Mouse (Mus musculus): Measurements from ENCODE around the gene Ppp1r32. TPM values are rescaled to one million over a fixed set of nuclear protein-coding genes. Genes with fewer than 3 reads are reported as not detected.
A peak's percentile ranks its signal among the peaks of the same experiment; 100 is the strongest.

Gene Ppp1r32
- polyA plus RNA-seq, 1 experiment from 2014 or later, result 0.14 TPM

- DNase-seq (ENCODE audit: low spot score) (no peak), ATAC-seq (replicated peaks; ENCODE audit: low FRiP score, low TSS enrichment, low read depth) (no peak)
- H3K4me2 ChIP-seq (ENCODE audit: low read length), result no peak overlapping the region
- 0 out of 2 replicates have a peak, but pooled peaks cover 3% of the 10 kb centered on the region for H3K4me1 ChIP-seq (replicated peaks; ENCODE audit: control insufficient read depth, insufficient read depth, low read length)
- no peak overlapping the region for H3K9ac ChIP-seq (ENCODE audit: low read length)
- no peaks in the 10 kb centered on the region for H3K27me3 ChIP-seq (replicated peaks; ENCODE audit: control insufficient read depth, insufficient read depth, low read length)
- 18% methylated on average over 6 of the region's 6 CpGs for WGBS
- H3K27ac ChIP-seq (ENCODE audit: low read depth), result no peak overlapping the region
- H3K36me3 ChIP-seq (ENCODE audit: control insufficient read depth, insufficient read depth, low read length), result no peaks in the 10 kb centered on the region
- H3K4me3 ChIP-seq (ENCODE audit: low read depth, low read length), result no peak overlapping the region
- H3K9me3 ChIP-seq (ENCODE audit: control insufficient read depth, low read length), result no peaks in the 10 kb centered on the region
These were observed 8.9 kb downstream of the Ppp1r32 start for GRCm38 (mm10) chr19:10473779-10474178.

GRCm38 (mm10) chr19:10472958-10473357, 9.8 kb downstream of the Ppp1r32 start:
- ATAC-seq (replicated peaks; ENCODE audit: low FRiP score, low TSS enrichment, low read depth) (no peak), DNase-seq (ENCODE audit: low spot score) (no peak)
- Histone ChIP-seq H3K4me2 (ENCODE audit: low read length) (no peak overlapping the region), H3K4me3 (ENCODE audit: low read depth, low read length) (no peak overlapping the region), H3K27ac (ENCODE audit: low read depth) (no peak overlapping the region), H3K36me3 (ENCODE audit: control insufficient read depth, insufficient read depth, low read length) (no peaks in the 10 kb centered on the region), H3K9ac (ENCODE audit: low read length) (no peak overlapping the region), H3K4me1 (replicated peaks; ENCODE audit: control insufficient read depth, insufficient read depth, low read length) (0 out of 2 replicates have a peak, but pooled peaks cover 3% of the 10 kb centered on the region), H3K27me3 (replicated peaks; ENCODE audit: control insufficient read depth, insufficient read depth, low read length) (no peaks in the 10 kb centered on the region), H3K9me3 (ENCODE audit: control insufficient read depth, low read length) (no peaks in the 10 kb centered on the region)
- WGBS, result 72% methylated on average over 3 of the region's 3 CpGs

- H3K27ac ChIP-seq (ENCODE audit: low read depth), result no peak overlapping the region
- WGBS, result 41% methylated on average over 8 of the region's 8 CpGs
- H3K9me3 ChIP-seq (ENCODE audit: control insufficient read depth, low read length), result no peaks in the 10 kb centered on the region
- H3K4me1 ChIP-seq (replicated peaks; ENCODE audit: control insufficient read depth, insufficient read depth, low read length), result 0 out of 2 replicates have a peak, but pooled peaks cover 3% of the 10 kb centered on the region
- ATAC-seq (replicated peaks; ENCODE audit: low FRiP score, low TSS enrichment, low read depth) (no peak), DNase-seq (ENCODE audit: low spot score) (no peak)
- no peaks in the 10 kb centered on the region for H3K36me3 ChIP-seq (ENCODE audit: control insufficient read depth, insufficient read depth, low read length)
- H3K4me2 ChIP-seq (ENCODE audit: low read length), result no peak overlapping the region
- no peaks in the 10 kb centered on the region for H3K27me3 ChIP-seq (replicated peaks; ENCODE audit: control insufficient read depth, insufficient read depth, low read length)
- no peak overlapping the region for H3K4me3 ChIP-seq (ENCODE audit: low read depth, low read length)
- no peak overlapping the region for H3K9ac ChIP-seq (ENCODE audit: low read length)
These were observed 13.5 kb downstream of the Ppp1r32 start for GRCm38 (mm10) chr19:10469171-10469658.

GRCm38 (mm10) chr19:10464427-10464826, 18.3 kb downstream of the Ppp1r32 start:
- H3K4me1 ChIP-seq (replicated peaks; ENCODE audit: control insufficient read depth, insufficient read depth, low read length), result 0 out of 2 replicates have a peak, but pooled peaks cover 3% of the 10 kb centered on the region
- H3K36me3 ChIP-seq (ENCODE audit: control insufficient read depth, insufficient read depth, low read length), result no peaks in the 10 kb centered on the region
- H3K27me3 ChIP-seq (replicated peaks; ENCODE audit: control insufficient read depth, insufficient read depth, low read length), result peaks cover 31% of the 10 kb centered on the region
- DNase-seq (ENCODE audit: low spot score) (no peak), ATAC-seq (replicated peaks; ENCODE audit: low FRiP score, low TSS enrichment, low read depth) (no peak)
- no peak overlapping the region for H3K9ac ChIP-seq (ENCODE audit: low read length)
- WGBS, result 37% methylated on average over 4 of the region's 4 CpGs
- no peak overlapping the region for H3K4me3 ChIP-seq (ENCODE audit: low read depth, low read length)
- no peak overlapping the region for H3K27ac ChIP-seq (ENCODE audit: low read depth)
- no peaks in the 10 kb centered on the region for H3K9me3 ChIP-seq (ENCODE audit: control insufficient read depth, low read length)
- H3K4me2 ChIP-seq (ENCODE audit: low read length), result no peak overlapping the region

GRCm38 (mm10) chr19:10461584-10461983, 21.1 kb downstream of the Ppp1r32 start:
- no peaks in the 10 kb centered on the region for H3K36me3 ChIP-seq (ENCODE audit: control insufficient read depth, insufficient read depth, low read length)
- H3K27me3 ChIP-seq (replicated peaks; ENCODE audit: control insufficient read depth, insufficient read depth, low read length), result peaks cover 59% of the 10 kb centered on the region
- H3K4me1 ChIP-seq (replicated peaks; ENCODE audit: control insufficient read depth, insufficient read depth, low read length), result peaks cover 10% of the 10 kb centered on the region; the same call in 1 of the 2 replicates
- H3K9ac ChIP-seq (ENCODE audit: low read length), result no peak overlapping the region
- no peak overlapping the region for H3K4me3 ChIP-seq (ENCODE audit: low read depth, low read length)
- no peak overlapping the region for H3K4me2 ChIP-seq (ENCODE audit: low read length)
- ATAC-seq (replicated peaks; ENCODE audit: low FRiP score, low TSS enrichment, low read depth), result no peak
- WGBS, result 40% methylated on average over 7 of the region's 7 CpGs
- DNase-seq (ENCODE audit: low spot score), result no peak
- no peak overlapping the region for H3K27ac ChIP-seq (ENCODE audit: low read depth)
- no peaks in the 10 kb centered on the region for H3K9me3 ChIP-seq (ENCODE audit: control insufficient read depth, low read length)

GRCm38 (mm10) chr19:10459907-10460306, 22.8 kb downstream of the Ppp1r32 start:
- Histone ChIP-seq H3K27me3 (replicated peaks; ENCODE audit: control insufficient read depth, insufficient read depth, low read length) (peaks cover 75% of the 10 kb centered on the region), H3K4me3 (ENCODE audit: low read depth, low read length) (no peak overlapping the region), H3K27ac (ENCODE audit: low read depth) (no peak overlapping the region), H3K36me3 (ENCODE audit: control insufficient read depth, insufficient read depth, low read length) (no peaks in the 10 kb centered on the region), H3K9ac (ENCODE audit: low read length) (no peak overlapping the region), H3K4me1 (replicated peaks; ENCODE audit: control insufficient read depth, insufficient read depth, low read length) (peaks cover 14% of the 10 kb centered on the region; the same call in 1 of the 2 replicates), H3K4me2 (ENCODE audit: low read length) (no peak overlapping the region), H3K9me3 (ENCODE audit: control insufficient read depth, low read length) (no peaks in the 10 kb centered on the region)
- DNase-seq (ENCODE audit: low spot score) (no peak), ATAC-seq (replicated peaks; ENCODE audit: low FRiP score, low TSS enrichment, low read depth) (no peak)
- 47% methylated on average over 11 of the region's 11 CpGs for WGBS

GRCm38 (mm10) chr19:10458096-10458495, 24.6 kb downstream of the Ppp1r32 start:
- Histone ChIP-seq H3K36me3 (ENCODE audit: control insufficient read depth, insufficient read depth, low read length) (no peaks in the 10 kb centered on the region), H3K27ac (ENCODE audit: low read depth) (no peak overlapping the region), H3K9ac (ENCODE audit: low read length) (no peak overlapping the region), H3K4me1 (replicated peaks; ENCODE audit: control insufficient read depth, insufficient read depth, low read length) (peaks cover 14% of the 10 kb centered on the region; the same call in 1 of the 2 replicates), H3K27me3 (replicated peaks; ENCODE audit: control insufficient read depth, insufficient read depth, low read length) (peaks cover 89% of the 10 kb centered on the region), H3K4me2 (ENCODE audit: low read length) (peak overlapping the region; percentile 91), H3K4me3 (ENCODE audit: low read depth, low read length) (peak overlapping the region; percentile 48; the same call in 1 of the 2 replicates), H3K9me3 (ENCODE audit: control insufficient read depth, low read length) (no peaks in the 10 kb centered on the region)
- 22% methylated on average over 8 of the region's 8 CpGs for WGBS
- DNase-seq (ENCODE audit: low spot score) (no peak), ATAC-seq (replicated peaks; ENCODE audit: low FRiP score, low TSS enrichment, low read depth) (no peak)

- H3K4me2 ChIP-seq (ENCODE audit: low read length), result peak overlapping the region; percentile 91
- peak; percentile 87 for DNase-seq (ENCODE audit: low spot score)
- H3K4me3 ChIP-seq (ENCODE audit: low read depth, low read length), result peak overlapping the region; percentile 48
- WGBS, result under 1% methylated on average over 30 of the region's 34 CpGs
- peaks cover 14% of the 10 kb centered on the region; the same call in 1 of the 2 replicates for H3K4me1 ChIP-seq (replicated peaks; ENCODE audit: control insufficient read depth, insufficient read depth, low read length)
- H3K9me3 ChIP-seq (ENCODE audit: control insufficient read depth, low read length), result no peaks in the 10 kb centered on the region
- H3K9ac ChIP-seq (ENCODE audit: low read length), result 0 out of 2 replicates have a peak overlapping the region, but pooled peaks have one; percentile 10
- no peaks in the 10 kb centered on the region for H3K36me3 ChIP-seq (ENCODE audit: control insufficient read depth, insufficient read depth, low read length)
- H3K27me3 ChIP-seq (replicated peaks; ENCODE audit: control insufficient read depth, insufficient read depth, low read length), result peaks cover 89% of the 10 kb centered on the region
- ATAC-seq (replicated peaks; ENCODE audit: low FRiP score, low TSS enrichment, low read depth), result peak; percentile 87
- no peak overlapping the region for H3K27ac ChIP-seq (ENCODE audit: low read depth)
These were observed 25.3 kb downstream of the Ppp1r32 start for GRCm38 (mm10) chr19:10457484-10457800.

Data from intestine, embryonic 14.5 days (tissue).